ENCODE assay signal across 14 mouse cellular contexts in genomic region chr17:48454190-48454589, GRCm38 (mm10). TPM values are rescaled to one million over a fixed set of nuclear protein-coding genes. Genes with fewer than 3 reads are reported as not detected.
DNase-seq lines count a peak whose midpoint lies in the region; ATAC-seq and TF ChIP-seq lines count a peak whose summit lies in the region.
"Had no signal": no experiment of that assay in that cellular context is flagged by ENCODE, and none has a peak within 500 bp of the region (broad histone marks: within the 10 kb centered on the region; RNA-seq: fewer than 3 reads in every experiment).

No protein-coding gene starts in this region.

- no peaks in the 10 kb centered on the region for H3K27me3 ChIP-seq in liver, embryonic 11.5 days (replicated peaks; ENCODE audit: control insufficient read depth, insufficient read depth, low read length)
- no peaks in the 10 kb centered on the region for H3K27me3 ChIP-seq in intestine, postnatal 0 days (replicated peaks; ENCODE audit: control insufficient read depth, insufficient read depth, low read length)
- H3K27me3 ChIP-seq in stomach, postnatal 0 days (ENCODE audit: control insufficient read depth, insufficient read depth, low read length), result no peaks in the 10 kb centered on the region
- no peaks in the 10 kb centered on the region for H3K27me3 ChIP-seq in neural tube, embryonic 15.5 days (replicated peaks)
- H3K27me3 ChIP-seq: hindbrain, embryonic 15.5 days; limb, embryonic 12.5 days had no signal

- H3K9ac ChIP-seq in liver, embryonic 11.5 days (ENCODE audit: low read depth, low read length), result peak overlapping the region; percentile 51; the same call in 1 of the 2 replicates
- peak overlapping the region; percentile 57; the same call in 1 of the 2 replicates for H3K9ac ChIP-seq in intestine, postnatal 0 days (ENCODE audit: low read depth, low read length)
- no peak overlapping the region for H3K9ac ChIP-seq in stomach, postnatal 0 days (ENCODE audit: low read length)
- no peak overlapping the region for H3K9ac ChIP-seq in neural tube, embryonic 15.5 days (replicated peaks)
- H3K9ac ChIP-seq: hindbrain, embryonic 15.5 days; limb, embryonic 12.5 days had no signal

- peaks cover 26% of the 10 kb centered on the region for H3K4me1 ChIP-seq in liver, embryonic 11.5 days (replicated peaks; ENCODE audit: control insufficient read depth, insufficient read depth, low read length)
- no peaks in the 10 kb centered on the region for H3K4me1 ChIP-seq in intestine, postnatal 0 days (replicated peaks; ENCODE audit: control insufficient read depth, insufficient read depth, low read length)
- H3K4me1 ChIP-seq in stomach, postnatal 0 days (replicated peaks; ENCODE audit: control insufficient read depth, insufficient read depth), result 0 out of 2 replicates have a peak, but pooled peaks cover 3% of the 10 kb centered on the region
- no peaks in the 10 kb centered on the region for H3K4me1 ChIP-seq in neural tube, embryonic 15.5 days
- H3K4me1 ChIP-seq: limb, embryonic 12.5 days had no signal

- H3K36me3 ChIP-seq in liver, embryonic 11.5 days (ENCODE audit: control insufficient read depth, insufficient read depth, low read length), result no peaks in the 10 kb centered on the region
- H3K36me3 ChIP-seq in intestine, postnatal 0 days (ENCODE audit: control insufficient read depth, insufficient read depth), result no peaks in the 10 kb centered on the region
- no peaks in the 10 kb centered on the region for H3K36me3 ChIP-seq in stomach, postnatal 0 days (ENCODE audit: control insufficient read depth, insufficient read depth, low read length)
- no peaks in the 10 kb centered on the region for H3K36me3 ChIP-seq in neural tube, embryonic 15.5 days
- H3K36me3 ChIP-seq: hindbrain, embryonic 15.5 days; limb, embryonic 12.5 days had no signal

- no peak for DNase-seq in liver, embryonic 11.5 days (ENCODE audit: low spot score)
- no peak for DNase-seq in liver
- DNase-seq in R1 (ENCODE audit: low read depth, low spot score), result peak; percentile 47
- no peak for DNase-seq in stomach, postnatal 0 days (ENCODE audit: low spot score)
- no peak for DNase-seq in adipocyte (ENCODE audit: low spot score)
- DNase-seq: cerebellum, adult 11 months; heart, adult 2 months; thymus, postnatal 14 days had no signal

- no peaks in the 10 kb centered on the region for H3K9me3 ChIP-seq in liver, embryonic 11.5 days (ENCODE audit: control insufficient read depth, low read length)
- no peaks in the 10 kb centered on the region for H3K9me3 ChIP-seq in intestine, postnatal 0 days (ENCODE audit: control insufficient read depth)
- no peaks in the 10 kb centered on the region for H3K9me3 ChIP-seq in stomach, postnatal 0 days (ENCODE audit: control insufficient read depth, low read length)
- no peaks in the 10 kb centered on the region for H3K9me3 ChIP-seq in neural tube, embryonic 15.5 days (replicated peaks)
- H3K9me3 ChIP-seq: hindbrain, embryonic 15.5 days; limb, embryonic 12.5 days had no signal

- 45% methylated on average over 7 of the region's 7 CpGs for WGBS in liver, embryonic 11.5 days
- WGBS in intestine, postnatal 0 days, result 32% methylated on average over 7 of the region's 7 CpGs
- 43% methylated on average over 7 of the region's 7 CpGs for WGBS in stomach, postnatal 0 days
- WGBS in neural tube, embryonic 15.5 days, result 70% methylated on average over 7 of the region's 7 CpGs

- ATAC-seq in liver, embryonic 11.5 days (replicated peaks; ENCODE audit: low FRiP score), result no peak
- no peak for ATAC-seq in intestine, postnatal 0 days
- ATAC-seq in stomach, postnatal 0 days (ENCODE audit: low FRiP score, low TSS enrichment), result 0 out of 2 replicates have a peak, but pooled peaks have one; percentile 12
- ATAC-seq in neural tube, embryonic 15.5 days (ENCODE audit: low FRiP score), result no peak

- no peak overlapping the region for H3K27ac ChIP-seq in liver, embryonic 11.5 days (ENCODE audit: low read depth, low read length)
- H3K27ac ChIP-seq in intestine, postnatal 0 days (ENCODE audit: low read depth, low read length), result peak overlapping the region; percentile 90
- H3K27ac ChIP-seq in stomach, postnatal 0 days (replicated peaks), result no peak overlapping the region
- H3K27ac ChIP-seq in neural tube, embryonic 15.5 days (replicated peaks), result no peak overlapping the region
- H3K27ac ChIP-seq: heart, adult 2 months; hindbrain, embryonic 15.5 days; kidney, postnatal 0 days; limb, embryonic 12.5 days had no signal

- TF ChIP-seq EP300 in stomach, postnatal 0 days (optimal IDR thresholded peaks at IDR 0.05), result no peak

- H3K4me3 ChIP-seq in liver, embryonic 11.5 days (ENCODE audit: low read depth, low read length), result peak overlapping the region; percentile 19; the same call in 1 of the 2 replicates
- H3K4me3 ChIP-seq in intestine, postnatal 0 days (ENCODE audit: low read depth, low read length), result peak overlapping the region; percentile 45
- peak overlapping the region; percentile 6; the same call in 1 of the 2 replicates for H3K4me3 ChIP-seq in stomach, postnatal 0 days (ENCODE audit: low read depth, low read length)
- no peak overlapping the region for H3K4me3 ChIP-seq in neural tube, embryonic 15.5 days (replicated peaks)
- H3K4me3 ChIP-seq: heart, adult 2 months; hindbrain, embryonic 15.5 days; limb, embryonic 12.5 days had no signal

- H3K4me2 ChIP-seq in liver, embryonic 11.5 days, result peak overlapping the region; percentile 54
- H3K4me2 ChIP-seq in intestine, postnatal 0 days (replicated peaks; ENCODE audit: low read depth), result peak overlapping the region; percentile 67
- no peak overlapping the region; the same call in 1 of the 2 replicates for H3K4me2 ChIP-seq in stomach, postnatal 0 days (replicated peaks; ENCODE audit: low read depth)
- H3K4me2 ChIP-seq in neural tube, embryonic 15.5 days, result no peak overlapping the region
- H3K4me2 ChIP-seq: hindbrain, embryonic 15.5 days; limb, embryonic 12.5 days had no signal

- no peak for TF ChIP-seq CTCF in intestine, postnatal 0 days (IDR thresholded peaks at IDR 0.05; ENCODE audit: low read depth)
- no peak for TF ChIP-seq CTCF in stomach, postnatal 0 days (IDR thresholded peaks at IDR 0.05; ENCODE audit: low read depth)

RNA-seq across cellular contexts. Expression of gene Unc5cl, which starts 0.5 kb away (rescaled TPM):
- 1.0 and 2.0 TPM in 2 replicates for polyA plus RNA-seq in liver, embryonic 11.5 days (2014; fragmentation: Nextera tagmentation; extraction: Ambion mirVana)
- polyA plus RNA-seq in intestine, postnatal 0 days (2015; fragmentation: Nextera tagmentation; extraction: Ambion mirVana), result 26.7 and 28.4 TPM in 2 replicates
- polyA plus RNA-seq in stomach, postnatal 0 days (2015; fragmentation: Nextera tagmentation; extraction: Ambion mirVana), result 3.3 and 3.5 TPM in 2 replicates
- polyA plus RNA-seq in neural tube, embryonic 15.5 days (2015; fragmentation: Nextera tagmentation; extraction: Ambion mirVana), result 0.18 and 4.4 TPM in 2 replicates
- polyA plus RNA-seq: hindbrain, embryonic 15.5 days had no signal

RNA-seq across cellular contexts. Expression of gene Tspo2, which starts 2.9 kb away (rescaled TPM):
- polyA plus RNA-seq in liver, embryonic 11.5 days (2014; fragmentation: Nextera tagmentation; extraction: Ambion mirVana), result 68.1 and 68.7 TPM in 2 replicates
- 0.48 and 1.3 TPM in 2 replicates for polyA plus RNA-seq in intestine, postnatal 0 days (2015; fragmentation: Nextera tagmentation; extraction: Ambion mirVana)
- 0.41 and 0.51 TPM in 2 replicates for polyA plus RNA-seq in stomach, postnatal 0 days (2015; fragmentation: Nextera tagmentation; extraction: Ambion mirVana)
- 0.69 and 1.1 TPM in 2 replicates for polyA plus RNA-seq in neural tube, embryonic 15.5 days (2015; fragmentation: Nextera tagmentation; extraction: Ambion mirVana)
- polyA plus RNA-seq: frontal cortex, adult 2 months had no signal

RNA-seq across cellular contexts. Expression of gene Apobec2, which starts 21.5 kb away (rescaled TPM):
- polyA plus RNA-seq in liver, embryonic 11.5 days (2014; fragmentation: Nextera tagmentation; extraction: Ambion mirVana), result 2.5 and 3.0 TPM in 2 replicates
- 2.6 TPM in 2 replicates for polyA plus RNA-seq in intestine, postnatal 0 days (2015; fragmentation: Nextera tagmentation; extraction: Ambion mirVana)
- 7.2 and 7.6 TPM in 2 replicates for polyA plus RNA-seq in stomach, postnatal 0 days (2015; fragmentation: Nextera tagmentation; extraction: Ambion mirVana)
- 3.7 and 5.1 TPM in 2 replicates for polyA plus RNA-seq in neural tube, embryonic 15.5 days (2015; fragmentation: Nextera tagmentation; extraction: Ambion mirVana)

RNA-seq across cellular contexts. Expression of gene Oard1, which starts 44.4 kb away (rescaled TPM):
- polyA plus RNA-seq in liver, embryonic 11.5 days (2014; fragmentation: Nextera tagmentation; extraction: Ambion mirVana), result 76.8 and 80.2 TPM in 2 replicates
- polyA plus RNA-seq in intestine, postnatal 0 days (2015; fragmentation: Nextera tagmentation; extraction: Ambion mirVana), result 52.1 and 53.9 TPM in 2 replicates
- polyA plus RNA-seq in stomach, postnatal 0 days (2015; fragmentation: Nextera tagmentation; extraction: Ambion mirVana), result 42.3 and 43.8 TPM in 2 replicates
- polyA plus RNA-seq in neural tube, embryonic 15.5 days (2015; fragmentation: Nextera tagmentation; extraction: Ambion mirVana), result 29.4 and 39.3 TPM in 2 replicates

RNA-seq across cellular contexts. Expression of gene Nfya, which starts 44.5 kb away (rescaled TPM):
- 18.7 and 20.4 TPM in 2 replicates for polyA plus RNA-seq in liver, embryonic 11.5 days (2014; fragmentation: Nextera tagmentation; extraction: Ambion mirVana)
- polyA plus RNA-seq in intestine, postnatal 0 days (2015; fragmentation: Nextera tagmentation; extraction: Ambion mirVana), result 3.8 and 4.2 TPM in 2 replicates
- polyA plus RNA-seq in stomach, postnatal 0 days (2015; fragmentation: Nextera tagmentation; extraction: Ambion mirVana), result 3.0 and 3.5 TPM in 2 replicates
- 9.1 and 9.5 TPM in 2 replicates for polyA plus RNA-seq in neural tube, embryonic 15.5 days (2015; fragmentation: Nextera tagmentation; extraction: Ambion mirVana)

Comparison
In these comparisons a context has a peak if more than half of its experiments do, and no peak if none do; other contexts are left out.
1. H3K4me2 ChIP-seq: peak in liver, embryonic 11.5 days (single experiment) and intestine, postnatal 0 days (single experiment); none in stomach, postnatal 0 days (single experiment) and neural tube, embryonic 15.5 days (single experiment).
2. H3K9ac ChIP-seq: peak in liver, embryonic 11.5 days (single experiment) and intestine, postnatal 0 days (single experiment); none in stomach, postnatal 0 days (single experiment) and neural tube, embryonic 15.5 days (single experiment).
3. RNA of gene Tspo2, which starts 2.9 kb away (polyA plus RNA-seq): 68.1 to 68.7 TPM in liver, embryonic 11.5 days; 0.69 to 1.1 TPM in neural tube, embryonic 15.5 days, 0.41 to 0.51 TPM in stomach, postnatal 0 days and 0.48 to 1.3 TPM in intestine, postnatal 0 days; every median in the first group is over 10 times any median in the second.